Mouse (Mus musculus): ENCODE results near the gene Iqgap1.

- no peak for TF ChIP-seq CTCF (IDR thresholded peaks at IDR 0.05; ENCODE audit: low read depth)
- TF ChIP-seq EP300 (IDR thresholded peaks at IDR 0.05; ENCODE audit: low read depth) = no peak
Observed at GRCm38 (mm10) chr7:80866514-80867147, 40.9 kb upstream of the Iqgap1 start.

Data from liver, embryonic 14.5 days (tissue).